Mouse (Mus musculus): ENCODE results near the gene Opalin. TPM values are rescaled to one million over a fixed set of nuclear protein-coding genes. Genes with fewer than 3 reads are reported as not detected.

The Opalin gene
- polyA plus RNA-seq, 1 experiment from 2014 or later, result not detected

- no peaks in the 10 kb centered on the region for H3K9me3 ChIP-seq
- H3K4me3 ChIP-seq, result no peak within 1 kb of the TSS
- no peak within 1 kb of the TSS for H3K4me2 ChIP-seq
- H3K9ac ChIP-seq, result no peak within 1 kb of the TSS
- no peak within 1 kb of the TSS for H3K27ac ChIP-seq
- H3K27me3 ChIP-seq, result no peaks in the 10 kb centered on the region
- ATAC-seq (ENCODE audit: insufficient number of reproducible peaks, low FRiP score, low TSS enrichment, low read depth), result no peak
- no peaks in the 10 kb centered on the region for H3K36me3 ChIP-seq
- WGBS, result 84% methylated on average over 6 of the region's 6 CpGs
- H3K4me1 ChIP-seq, result no peaks in the 10 kb centered on the region
Measured at GRCm38 (mm10) chr19:41029219-41029618, 47.7 kb downstream of the Opalin start, which contains the start of gene Dntt. Gene Dntt, plus strand, starts transcription at chr19:41029275.

GRCm38 (mm10) chr19:41027601-41028000, 49.3 kb downstream of the Opalin start:
- Histone ChIP-seq H3K27ac (no peak overlapping the region), H3K27me3 (no peaks in the 10 kb centered on the region), H3K9me3 (no peaks in the 10 kb centered on the region), H3K9ac (no peak overlapping the region), H3K4me1 (no peaks in the 10 kb centered on the region), H3K36me3 (no peaks in the 10 kb centered on the region), H3K4me2 (no peak overlapping the region), H3K4me3 (no peak overlapping the region)
- 91% methylated on average over 9 of the region's 9 CpGs for WGBS
- ATAC-seq (ENCODE audit: insufficient number of reproducible peaks, low FRiP score, low TSS enrichment, low read depth), result no peak

- Histone ChIP-seq H3K27ac (no peak overlapping the region), H3K9ac (no peak overlapping the region), H3K4me3 (no peak overlapping the region), H3K9me3 (no peaks in the 10 kb centered on the region), H3K4me2 (no peak overlapping the region), H3K4me1 (no peaks in the 10 kb centered on the region), H3K27me3 (no peaks in the 10 kb centered on the region), H3K36me3 (no peaks in the 10 kb centered on the region)
- WGBS, result 84% methylated on average over 5 of the region's 5 CpGs
- ATAC-seq (ENCODE audit: insufficient number of reproducible peaks, low FRiP score, low TSS enrichment, low read depth), result no peak
Measured at GRCm38 (mm10) chr19:41027024-41027423, 49.9 kb downstream of the Opalin start.

GRCm38 (mm10) chr19:41026551-41026950, 50.4 kb downstream of the Opalin start:
- Histone ChIP-seq H3K27me3 (no peaks in the 10 kb centered on the region), H3K27ac (no peak overlapping the region), H3K9ac (no peak overlapping the region), H3K4me3 (no peak overlapping the region), H3K4me1 (no peaks in the 10 kb centered on the region), H3K4me2 (no peak overlapping the region), H3K36me3 (no peaks in the 10 kb centered on the region), H3K9me3 (no peaks in the 10 kb centered on the region)
- WGBS, result 86% methylated on average over 8 of the region's 8 CpGs
- ATAC-seq (ENCODE audit: insufficient number of reproducible peaks, low FRiP score, low TSS enrichment, low read depth), result no peak

GRCm38 (mm10) chr19:41022244-41022643, 54.7 kb downstream of the Opalin start:
- Histone ChIP-seq H3K27ac (no peak overlapping the region), H3K4me1 (no peaks in the 10 kb centered on the region), H3K4me2 (no peak overlapping the region), H3K36me3 (no peaks in the 10 kb centered on the region), H3K9ac (no peak overlapping the region), H3K9me3 (no peaks in the 10 kb centered on the region), H3K27me3 (peaks cover 3% of the 10 kb centered on the region; the same call in 1 of the 2 replicates), H3K4me3 (no peak overlapping the region)
- no peak for ATAC-seq (ENCODE audit: insufficient number of reproducible peaks, low FRiP score, low TSS enrichment, low read depth)
- 63% methylated on average over 4 of the region's 4 CpGs for WGBS

- H3K9me3 ChIP-seq, result no peaks in the 10 kb centered on the region
- no peak for ATAC-seq (ENCODE audit: insufficient number of reproducible peaks, low FRiP score, low TSS enrichment, low read depth)
- H3K9ac ChIP-seq, result no peak overlapping the region
- H3K36me3 ChIP-seq, result no peaks in the 10 kb centered on the region
- no peak overlapping the region for H3K4me2 ChIP-seq
- H3K27me3 ChIP-seq, result peaks cover 3% of the 10 kb centered on the region; the same call in 1 of the 2 replicates
- no peak overlapping the region for H3K27ac ChIP-seq
- 47% methylated on average over 3 of the region's 3 CpGs for WGBS
- peaks cover 4% of the 10 kb centered on the region for H3K4me1 ChIP-seq
- H3K4me3 ChIP-seq, result no peak overlapping the region
Measured at GRCm38 (mm10) chr19:41020537-41020936, 56.4 kb downstream of the Opalin start.

- Histone ChIP-seq H3K36me3 (no peaks in the 10 kb centered on the region), H3K9me3 (no peaks in the 10 kb centered on the region), H3K4me3 (no peak overlapping the region), H3K4me1 (peaks cover 4% of the 10 kb centered on the region), H3K27me3 (peaks cover 3% of the 10 kb centered on the region; the same call in 1 of the 2 replicates), H3K9ac (no peak overlapping the region), H3K4me2 (no peak overlapping the region), H3K27ac (no peak overlapping the region)
- 76% methylated on average over 5 of the region's 5 CpGs for WGBS
- ATAC-seq (ENCODE audit: insufficient number of reproducible peaks, low FRiP score, low TSS enrichment, low read depth), result no peak
Measured at GRCm38 (mm10) chr19:41019164-41019675, 57.7 kb downstream of the Opalin start.

GRCm38 (mm10) chr19:41015951-41016716, 60.8 kb downstream of the Opalin start:
- Histone ChIP-seq H3K36me3 (no peaks in the 10 kb centered on the region), H3K4me2 (peak overlapping the region; percentile 40), H3K4me3 (peak overlapping the region; percentile 18; the same call in 1 of the 2 replicates), H3K9ac (no peak overlapping the region), H3K27ac (no peak overlapping the region), H3K27me3 (peaks cover 6% of the 10 kb centered on the region; the same call in 1 of the 2 replicates), H3K4me1 (peaks cover 7% of the 10 kb centered on the region), H3K9me3 (no peaks in the 10 kb centered on the region)
- WGBS, result 20% methylated on average over 14 of the region's 14 CpGs
- ATAC-seq (ENCODE audit: insufficient number of reproducible peaks, low FRiP score, low TSS enrichment, low read depth), result no peak

- WGBS, result 18% methylated on average over 9 of the region's 9 CpGs
- Histone ChIP-seq H3K4me2 (no peak overlapping the region), H3K9ac (no peak overlapping the region), H3K4me3 (no peak overlapping the region), H3K36me3 (no peaks in the 10 kb centered on the region), H3K27me3 (0 out of 2 replicates have a peak, but pooled peaks cover 6% of the 10 kb centered on the region), H3K9me3 (no peaks in the 10 kb centered on the region), H3K4me1 (peaks cover 7% of the 10 kb centered on the region), H3K27ac (no peak overlapping the region)
- no peak for ATAC-seq (ENCODE audit: insufficient number of reproducible peaks, low FRiP score, low TSS enrichment, low read depth)
Measured at GRCm38 (mm10) chr19:41014003-41014402, 62.9 kb downstream of the Opalin start.

- Histone ChIP-seq H3K9me3 (no peaks in the 10 kb centered on the region), H3K4me2 (no peak overlapping the region), H3K9ac (no peak overlapping the region), H3K27ac (no peak overlapping the region), H3K4me3 (no peak overlapping the region), H3K4me1 (peaks cover 7% of the 10 kb centered on the region), H3K36me3 (no peaks in the 10 kb centered on the region), H3K27me3 (0 out of 2 replicates have a peak, but pooled peaks cover 6% of the 10 kb centered on the region)
- ATAC-seq (ENCODE audit: insufficient number of reproducible peaks, low FRiP score, low TSS enrichment, low read depth), result 0 out of 2 replicates have a peak, but pooled peaks have one; percentile 19
- 8% methylated on average over 5 of the region's 5 CpGs for WGBS
Measured at GRCm38 (mm10) chr19:41013591-41013990, 63.3 kb downstream of the Opalin start.

Data from limb, embryonic 15.5 days (tissue).